Mouse (Mus musculus) right cerebral cortex, adult 2 months (tissue): ENCODE data around the gene Sorl1.

Experiments used
- DNase-seq, 2 experiments: peaks; one replicate each; pipeline ENCODE4 v3.0.0; 2021 to 2022; ENCODE audit warnings: low spot score in 2 of 2

The Sorl1 gene

GRCm38 (mm10) chr9:41961274-41961673 lies 162.8 kb downstream of the Sorl1 start:
- DNase-seq = no peak

- no peak for DNase-seq
Measured at GRCm38 (mm10) chr9:41958282-41958681, 165.8 kb downstream of the Sorl1 start.

DNA sequence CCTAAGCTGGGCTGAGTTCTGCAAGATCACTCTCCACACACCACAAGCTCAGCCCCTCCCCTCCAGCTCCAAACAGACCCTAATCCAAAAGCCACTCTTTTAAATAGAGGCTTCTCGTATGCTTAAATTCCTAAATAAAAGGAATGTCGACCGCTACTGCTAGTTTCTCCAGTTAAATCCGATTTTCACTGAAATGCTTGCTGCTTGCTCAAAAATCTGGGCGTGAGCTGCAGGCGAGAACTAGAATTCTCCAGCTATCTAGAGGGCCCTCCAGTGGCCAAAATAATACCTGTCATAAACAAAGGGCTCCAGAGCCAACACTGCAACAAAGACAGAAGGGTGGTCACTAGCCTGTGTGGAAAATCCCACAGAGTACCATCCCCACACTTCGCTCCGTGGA lies 170.6 kb downstream of the Sorl1 start:
- DNase-seq = peak; percentile 83 to 88

DNA sequence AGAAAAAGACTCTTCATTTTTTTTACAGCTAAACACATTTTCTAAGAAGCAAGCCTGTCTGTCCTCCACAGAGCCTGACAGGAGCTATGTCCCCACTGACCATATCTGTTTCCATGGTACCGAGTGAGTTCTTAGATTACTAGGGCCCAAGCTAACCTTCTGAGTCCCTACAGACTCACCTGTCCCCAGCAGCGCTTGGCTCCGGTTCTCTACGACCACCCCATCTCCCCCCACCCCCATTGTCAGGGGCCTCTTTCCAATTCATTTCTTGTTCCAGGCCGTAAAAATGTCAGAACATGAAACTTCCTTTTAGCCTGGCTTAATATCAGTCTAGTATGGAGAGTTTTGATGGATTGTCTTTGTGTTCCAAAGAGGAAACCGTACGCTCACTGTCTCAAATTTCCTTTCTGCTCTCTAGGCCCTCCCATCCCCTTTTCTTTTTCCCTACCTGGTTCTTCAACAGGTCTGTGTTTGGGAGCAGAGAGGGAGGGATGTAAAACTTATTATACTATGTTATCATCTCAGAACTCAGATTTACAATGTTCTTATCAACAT lies 171.4 kb downstream of the Sorl1 start:
- DNase-seq = no peak

- no peak for DNase-seq
Measured at GRCm38 (mm10) chr9:41951472-41952129, 172.5 kb downstream of the Sorl1 start.

DNA sequence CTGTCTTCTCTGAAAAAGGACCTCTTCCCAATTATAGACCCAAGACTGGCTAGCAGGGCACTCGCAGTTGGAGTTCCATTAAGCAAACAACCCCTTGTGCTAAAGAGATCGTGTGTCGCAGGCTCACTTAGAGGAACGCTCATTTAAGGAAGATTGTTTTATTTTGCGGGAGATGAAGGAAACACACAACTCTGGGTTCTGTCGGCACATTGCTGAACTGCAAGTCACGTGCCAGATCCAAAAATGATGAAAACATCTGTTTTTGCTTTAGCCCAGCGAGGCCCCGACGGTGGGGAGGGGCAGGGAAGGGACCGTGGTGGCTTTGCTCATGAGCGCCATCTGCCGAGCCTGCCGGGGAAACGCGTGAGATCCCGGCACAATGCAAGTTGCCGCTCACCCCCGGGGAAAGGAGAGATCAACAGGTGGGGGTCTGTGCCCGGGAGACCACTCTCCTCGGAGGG lies 173.1 kb downstream of the Sorl1 start:
- peak; percentile 91 to 92 for DNase-seq

DNA sequence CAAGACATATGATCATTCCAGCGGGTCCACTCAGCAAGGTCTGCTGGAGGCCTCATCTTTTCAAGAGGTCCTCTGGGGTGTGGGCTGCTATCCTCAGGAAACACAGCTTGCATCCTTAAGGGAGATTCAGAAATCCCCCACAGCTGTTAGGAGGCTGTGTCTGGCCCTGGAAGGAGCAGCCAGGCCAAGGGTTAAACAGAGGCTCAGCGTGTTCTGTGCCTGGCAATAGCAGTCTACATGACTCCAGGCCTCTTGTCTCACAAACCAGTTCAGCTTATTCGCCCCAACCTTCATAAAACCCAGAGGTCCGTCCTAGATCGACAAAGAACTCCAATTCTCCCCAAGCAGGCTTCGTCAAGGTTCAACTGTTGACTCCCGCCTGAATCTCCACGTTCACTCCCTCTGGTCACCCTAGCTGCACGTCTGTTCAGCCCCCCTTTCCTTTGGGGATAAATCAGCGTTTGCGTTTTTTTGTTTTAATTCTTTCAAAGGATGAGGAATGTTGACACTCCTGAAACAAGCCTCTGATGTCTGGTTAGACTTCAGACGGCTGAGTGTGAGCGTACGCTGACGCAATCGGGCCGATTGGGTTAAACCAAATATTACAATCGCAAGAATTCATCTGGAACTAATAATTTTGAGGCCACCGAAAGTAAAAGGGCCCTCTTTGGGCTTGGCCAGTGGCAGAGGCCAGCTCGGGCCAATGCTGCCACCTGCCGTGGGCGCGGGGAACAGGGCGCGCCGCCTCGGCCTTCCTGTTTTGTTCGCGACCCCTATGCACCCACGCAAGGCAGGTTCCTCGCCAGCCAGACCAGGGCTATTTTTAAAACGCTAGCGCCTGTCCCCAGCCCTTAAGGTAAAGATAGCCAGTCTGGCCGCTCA lies 173.7 kb downstream of the Sorl1 start:
- peak; percentile 82 to 90 for DNase-seq

DNA sequence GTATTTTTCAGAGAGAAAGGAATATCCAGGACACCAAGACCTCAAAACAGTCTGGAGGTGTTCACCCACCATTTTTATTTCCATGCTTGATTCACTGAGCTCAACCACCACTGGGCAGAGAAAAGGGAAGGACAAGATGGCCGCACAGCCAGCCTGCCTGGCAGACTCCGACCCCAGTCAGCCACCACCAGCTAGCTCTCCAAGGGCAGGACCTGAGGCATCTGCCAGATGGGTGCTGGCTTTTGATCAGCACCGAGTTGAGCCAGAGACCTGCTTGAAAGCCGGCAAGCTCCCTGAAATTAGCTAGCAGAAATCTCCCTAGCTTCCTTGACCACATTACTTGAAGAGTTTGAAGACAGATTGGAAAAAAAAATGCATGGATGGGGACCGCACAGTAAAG lies 174.6 kb downstream of the Sorl1 start:
- DNase-seq = no peak

GRCm38 (mm10) chr9:41944964-41945363 lies 179.1 kb downstream of the Sorl1 start:
- no peak for DNase-seq

- DNase-seq = no peak
Measured at GRCm38 (mm10) chr9:41942970-41943635, 181.0 kb downstream of the Sorl1 start.

DNA sequence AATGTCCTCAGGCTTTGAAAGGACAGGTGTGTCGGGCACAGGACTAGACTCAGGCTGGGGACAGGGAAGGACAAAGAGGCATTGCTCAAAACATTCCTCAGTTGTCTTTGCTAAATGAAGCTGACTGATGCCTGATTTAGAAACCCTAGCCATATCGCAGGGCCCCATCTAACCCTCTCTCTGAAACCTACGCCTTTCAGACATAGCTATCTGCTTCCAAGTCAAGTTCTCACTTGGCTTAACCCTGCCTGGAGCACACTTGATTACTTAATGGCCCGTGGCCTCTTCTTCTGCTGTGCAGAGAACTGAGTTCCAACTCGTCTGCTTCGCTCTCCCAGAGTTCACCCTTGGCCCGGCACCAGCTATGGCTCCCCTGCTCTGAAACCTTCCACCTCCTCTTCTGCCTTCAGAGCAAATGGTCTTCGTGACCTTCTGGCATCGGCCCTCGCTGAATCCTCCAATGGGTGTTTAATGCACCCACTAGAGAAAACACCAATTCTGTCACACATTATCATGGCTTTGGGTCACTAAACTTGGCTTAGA lies 183.7 kb downstream of the Sorl1 start:
- DNase-seq = no peak

- no peak for DNase-seq
Measured at GRCm38 (mm10) chr9:41938449-41938848, 185.6 kb downstream of the Sorl1 start.

GRCm38 (mm10) chr9:41937967-41938348 lies 186.1 kb downstream of the Sorl1 start:
- no peak for DNase-seq

DNA sequence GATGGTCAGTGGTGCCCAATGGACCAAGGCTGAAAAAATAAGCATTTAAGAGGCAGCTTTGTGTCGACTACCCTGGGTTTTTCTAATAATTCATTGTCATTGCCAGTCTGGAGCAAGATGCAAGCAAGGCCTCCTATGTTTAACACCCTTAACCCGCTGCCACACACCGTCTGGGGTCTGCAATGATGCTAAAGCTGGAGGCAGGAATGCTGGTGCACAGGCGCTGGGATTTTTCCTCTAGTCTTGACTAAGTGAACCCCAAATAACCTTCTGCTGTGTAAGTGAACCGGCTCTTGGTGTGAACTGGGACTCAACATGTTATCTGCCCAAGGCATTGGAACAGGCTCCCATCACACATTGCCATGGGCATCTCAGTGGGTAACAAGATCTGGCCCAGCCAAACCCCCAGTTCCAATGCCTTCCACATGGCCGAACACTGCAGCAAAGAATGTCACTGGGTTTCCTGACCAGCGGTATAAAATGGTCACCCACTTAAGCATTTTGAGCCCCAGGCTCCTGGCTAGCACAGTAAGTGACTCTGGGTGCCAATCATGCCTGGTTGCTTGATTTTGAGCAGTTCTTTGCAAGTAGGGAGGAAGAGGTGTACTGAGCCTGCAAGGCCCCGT lies 186.6 kb downstream of the Sorl1 start:
- DNase-seq = no peak

DNA sequence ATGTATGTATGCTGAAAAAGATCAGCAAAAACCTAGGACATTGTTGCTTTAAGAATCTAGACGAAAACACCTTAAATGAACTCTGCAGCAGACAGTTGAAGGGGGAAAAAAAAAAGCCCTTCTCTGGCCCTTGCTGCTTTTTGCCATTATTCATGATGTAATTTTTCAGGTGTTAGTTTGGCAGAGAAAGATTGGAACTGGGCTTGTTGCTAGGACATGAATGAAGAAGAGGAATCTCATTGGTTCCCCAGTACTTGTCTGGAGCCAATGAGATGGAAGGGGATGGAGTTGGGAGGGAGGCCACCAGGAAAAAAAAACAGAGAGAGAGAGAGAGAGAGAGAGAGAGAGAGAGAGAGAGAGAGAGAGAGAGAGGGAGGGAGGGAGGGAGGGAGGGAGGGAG lies 187.5 kb downstream of the Sorl1 start:
- DNase-seq = no peak

DNA sequence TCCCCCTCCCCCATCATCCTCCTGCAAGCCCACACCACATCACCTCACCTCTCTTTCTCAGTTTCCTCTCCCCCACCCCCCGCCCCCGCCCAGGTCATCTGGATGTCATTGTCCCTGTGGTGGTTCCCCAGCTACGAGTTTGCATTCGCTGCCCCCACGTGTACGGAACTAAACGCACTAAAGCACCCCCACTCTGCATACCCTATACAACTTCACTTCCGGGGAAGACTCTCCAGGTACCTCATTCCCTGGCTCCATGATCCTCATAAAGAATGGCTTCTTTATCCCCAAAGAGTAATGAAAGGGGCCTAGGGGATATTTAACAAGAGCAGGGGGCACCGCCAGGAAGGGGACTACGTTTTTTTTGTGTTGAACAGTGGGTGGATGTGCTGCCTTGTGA lies 188.1 kb downstream of the Sorl1 start:
- no peak for DNase-seq

- peak; percentile 73 to 75 for DNase-seq
Measured at GRCm38 (mm10) chr9:41935373-41935971, 188.6 kb downstream of the Sorl1 start.

- no peak for DNase-seq
Measured at GRCm38 (mm10) chr9:41934848-41935372, 189.2 kb downstream of the Sorl1 start.

- DNase-seq = no peak
Measured at GRCm38 (mm10) chr9:41929986-41930385, 194.1 kb downstream of the Sorl1 start.

GRCm38 (mm10) chr9:41925721-41926120 lies 198.4 kb downstream of the Sorl1 start:
- DNase-seq = no peak

- no peak for DNase-seq
Measured at GRCm38 (mm10) chr9:41924140-41924539, 200.0 kb downstream of the Sorl1 start.
